24 mouse cellular contexts compared by ENCODE assay signal in the genomic region with DNA sequence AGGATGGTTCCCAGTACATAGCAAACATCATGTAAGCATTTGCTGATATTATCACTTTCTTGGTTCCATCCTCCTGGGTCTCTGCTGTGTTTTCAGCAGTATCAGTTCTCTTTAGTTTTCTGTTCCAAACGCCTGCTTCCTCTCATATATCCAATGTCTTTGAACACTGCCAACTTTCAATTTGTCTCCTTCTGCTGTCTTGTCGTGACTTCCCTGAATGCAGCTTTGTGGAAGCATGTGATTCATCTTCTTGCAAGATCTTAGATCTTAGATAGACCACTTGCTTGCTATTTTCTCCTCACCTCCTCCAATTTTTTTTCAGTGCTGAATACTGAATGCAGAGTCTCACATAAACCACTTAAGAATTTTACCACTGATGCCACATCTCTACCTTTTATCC.
DNase-seq lines count a peak whose midpoint lies in the region; ATAC-seq and TF ChIP-seq lines count a peak whose summit lies in the region.
"Had no signal": no experiment of that assay in that cellular context is flagged by ENCODE, and none has a peak within 500 bp of the region (broad histone marks: within the 10 kb centered on the region; RNA-seq: fewer than 3 reads in every experiment).

No protein-coding gene starts in this region.

- no peak for TF ChIP-seq POLR2A in liver, adult 2 months (IDR thresholded peaks at IDR 0.05; ENCODE audit: extremely low read depth, insufficient read depth, low read length)

- no peak overlapping the region for H3K4me2 ChIP-seq in liver, postnatal 0 days (ENCODE audit: low read depth, low read length)
- H3K4me2 ChIP-seq: embryonic facial prominence, embryonic 12.5 days; heart, embryonic 12.5 days; hindbrain, embryonic 14.5 days; liver, embryonic 13.5 days had no signal

- no peaks in the 10 kb centered on the region for H3K79me2 ChIP-seq in liver, adult 2 months (ENCODE audit: control insufficient read depth, insufficient read depth, low read length)

- intact Hi-C loops in left cerebral cortex, adult 2 months (cut with DNase I) = no loop called here

- WGBS in liver, adult 2 months = 64% methylated on average over 2 of the region's 2 CpGs
- 50% methylated on average over 2 of the region's 2 CpGs for WGBS in liver, postnatal 0 days (ENCODE audit: insufficient replicate concordance)

- no peak for TF ChIP-seq CTCF in liver, adult 2 months (IDR thresholded peaks at IDR 0.05; ENCODE audit: low read depth, low read length)
- TF ChIP-seq CTCF in liver, postnatal 0 days (IDR thresholded peaks at IDR 0.05; ENCODE audit: low read depth) = no peak
- no peak for TF ChIP-seq CTCF in left cerebral cortex, adult 2 months (IDR thresholded peaks at IDR 0.05)

- no peaks in the 10 kb centered on the region for H3K27me3 ChIP-seq in liver, adult 2 months (ENCODE audit: control insufficient read depth, insufficient read depth, low read length)
- no peaks in the 10 kb centered on the region for H3K27me3 ChIP-seq in liver, postnatal 0 days (ENCODE audit: insufficient read depth, low read length)
- H3K27me3 ChIP-seq: embryonic facial prominence, embryonic 12.5 days; heart, embryonic 12.5 days; liver, embryonic 13.5 days had no signal

- no peaks in the 10 kb centered on the region for H3K9me3 ChIP-seq in liver, postnatal 0 days (ENCODE audit: low read length)
- H3K9me3 ChIP-seq: embryonic facial prominence, embryonic 12.5 days; G1E; liver, embryonic 13.5 days had no signal

- peak; percentile 99 for ATAC-seq in frontal cortex, adult (ENCODE audit: low TSS enrichment)
- ATAC-seq in liver, postnatal 0 days = no peak
- ATAC-seq: forebrain, embryonic 14.5 days had no signal

- DNase-seq in frontal cortex, postnatal 25 days (ENCODE audit: low spot score in 2 of 2) = no peak
- peak; percentile 19 for DNase-seq in liver, adult 2 months (ENCODE audit: extremely low read depth, low read depth, low spot score)
- DNase-seq in liver, postnatal 0 days = no peak
- DNase-seq in left cerebral cortex, adult 2 months (ENCODE audit: extremely low spot score in 1 of 2, low spot score in 2 of 2) = no peak
- DNase-seq in thymus, adult 18-20 months = no peak
- no peak for DNase-seq in urinary bladder, adult 18-20 months (ENCODE audit: low spot score in 2 of 2)
- DNase-seq: adrenal gland, adult 8-10 months; cerebellum, adult 8-10 months; cerebellum, postnatal 36 days; embryo, embryonic 11 days; heart, adult 2 months; kidney, adult 11 months; kidney, postnatal 14 days; liver, embryonic 13.5 days; lung, adult 2 months; lung, postnatal 10 days; midbrain, embryonic 14.5 days; thymus, postnatal 14 days had no signal

- H3K4me1 ChIP-seq in liver, adult 2 months (ENCODE audit: control insufficient read depth, insufficient read depth, low read length) = no peaks in the 10 kb centered on the region
- no peaks in the 10 kb centered on the region for H3K4me1 ChIP-seq in liver, postnatal 0 days (ENCODE audit: insufficient read depth)
- H3K4me1 ChIP-seq: embryonic facial prominence, embryonic 12.5 days; heart, embryonic 12.5 days; liver, embryonic 13.5 days had no signal

- H3K4me3 ChIP-seq in liver, adult 2 months (ENCODE audit: insufficient read depth, low read depth, low read length) = no peak overlapping the region
- no peak overlapping the region for H3K4me3 ChIP-seq in liver, postnatal 0 days (ENCODE audit: low read depth, low read length)
- H3K4me3 ChIP-seq in left cerebral cortex, adult 2 months = no peak overlapping the region
- H3K4me3 ChIP-seq: embryonic facial prominence, embryonic 12.5 days; heart, adult 2 months; heart, embryonic 12.5 days; liver, embryonic 13.5 days had no signal

- no peak overlapping the region for H3K9ac ChIP-seq in liver, adult 2 months (ENCODE audit: low read depth, low read length)
- no peak overlapping the region for H3K9ac ChIP-seq in liver, postnatal 0 days (replicated peaks)
- H3K9ac ChIP-seq: embryonic facial prominence, embryonic 12.5 days; heart, embryonic 12.5 days; hindbrain, embryonic 14.5 days; liver, embryonic 13.5 days had no signal

- H3K36me3 ChIP-seq in liver, adult 2 months (ENCODE audit: control insufficient read depth, insufficient read depth, low read length) = no peaks in the 10 kb centered on the region
- no peaks in the 10 kb centered on the region for H3K36me3 ChIP-seq in liver, postnatal 0 days (replicated peaks; ENCODE audit: insufficient read depth, low read length)
- H3K36me3 ChIP-seq: embryonic facial prominence, embryonic 12.5 days; G1E; heart, embryonic 12.5 days; liver, embryonic 13.5 days had no signal

- no peak for TF ChIP-seq EP300 in liver, postnatal 0 days (IDR thresholded peaks at IDR 0.05; ENCODE audit: low read depth)

- H3K27ac ChIP-seq in liver, adult 2 months (replicated peaks; ENCODE audit: insufficient read depth, low read depth, low read length) = no peak overlapping the region
- H3K27ac ChIP-seq in liver, postnatal 0 days (ENCODE audit: low read depth) = no peak overlapping the region
- H3K27ac ChIP-seq in left cerebral cortex, adult 2 months = peak overlapping the region; percentile 53
- H3K27ac ChIP-seq: embryonic facial prominence, embryonic 12.5 days; heart, adult 2 months; hindbrain, embryonic 14.5 days; liver, embryonic 13.5 days had no signal
